Mouse (Mus musculus) heart, postnatal 14 days (tissue): ENCODE data around the gene Nyap1. TPM values are rescaled to one million over a fixed set of nuclear protein-coding genes. Genes with fewer than 3 reads are reported as not detected.
"Not testable (repeated sequence)": the region's sequence is repeated elsewhere in the genome, so short reads cannot be mapped to it uniquely, and the experiment has no call there.

Experiments
- DNase-seq, 2 experiments: peaks; one replicate each; pipeline ENCODE4 v3.0.0; 2021 to 2022
- intact Hi-C: fragments of 180-260 bp; cut with DNase I; formaldehyde crosslinking; loops from one replicate; pipeline ENCODE4 v1.15.1; 2025
- total RNA-seq, 2 experiments: library from RNA; stranded (reverse); gene quantifications; 2 replicates each; pipeline ENCODE4 v1.2.3; 2021

The Nyap1 gene
- total RNA-seq, 2 experiments from 2014 or later: 1.4 to 1.8 TPM

- intact Hi-C loops: no loop called here
- DNase-seq: no peak
These were observed 34.3 kb upstream of the Nyap1 start for GRCm38 (mm10) chr5:137775587-137776290.

- intact Hi-C loops: no loop called here
- no peak for DNase-seq
These were observed 31.3 kb upstream of the Nyap1 start for GRCm38 (mm10) chr5:137772755-137773154.

DNA sequence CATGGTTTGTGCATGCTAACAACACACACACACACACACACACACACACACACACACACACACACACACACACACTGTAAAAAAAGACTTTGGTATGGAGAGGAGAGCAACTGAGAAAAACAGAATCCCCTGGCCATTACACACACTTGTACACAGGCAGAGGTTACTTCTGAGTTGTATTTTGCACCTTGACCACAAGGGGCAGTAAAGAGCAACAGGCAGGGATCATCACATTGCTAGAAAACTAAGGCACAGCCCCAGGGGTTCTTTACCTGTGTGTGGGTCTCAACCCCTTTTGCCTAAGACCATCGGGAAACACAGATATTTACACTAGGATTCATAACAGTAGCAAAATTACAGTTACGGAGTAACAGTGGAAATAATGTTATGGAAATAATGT is 29.3 kb upstream of the Nyap1 start:
- intact Hi-C loops: no loop called here
- peak in 1 of 2 experiments; percentile 60 for DNase-seq

DNA sequence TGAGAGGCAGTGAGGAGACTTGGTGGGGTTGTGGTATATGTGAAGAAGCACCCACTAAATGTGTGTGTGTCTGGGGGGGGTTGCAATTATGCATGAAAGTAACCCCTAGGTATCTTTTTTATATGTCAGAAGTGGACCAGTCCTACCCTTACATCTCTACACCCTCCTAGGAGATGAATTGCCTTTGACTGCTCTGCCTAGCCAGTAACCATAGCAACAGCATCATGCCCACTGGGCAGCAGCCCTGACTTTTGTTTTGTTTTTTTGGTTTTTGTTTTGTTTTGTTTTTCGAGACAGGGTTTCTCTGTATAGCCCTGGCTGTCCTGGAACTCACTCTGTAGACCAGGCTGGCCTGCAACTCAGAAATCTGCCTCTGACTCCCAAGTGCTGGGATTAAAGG is 27.1 kb upstream of the Nyap1 start:
- intact Hi-C loops: loop anchor here (10.0 kb wide), 1 partner anchor 434 kb away; the partner anchor contains the start of gene Slc12a9
- no peak for DNase-seq

DNA sequence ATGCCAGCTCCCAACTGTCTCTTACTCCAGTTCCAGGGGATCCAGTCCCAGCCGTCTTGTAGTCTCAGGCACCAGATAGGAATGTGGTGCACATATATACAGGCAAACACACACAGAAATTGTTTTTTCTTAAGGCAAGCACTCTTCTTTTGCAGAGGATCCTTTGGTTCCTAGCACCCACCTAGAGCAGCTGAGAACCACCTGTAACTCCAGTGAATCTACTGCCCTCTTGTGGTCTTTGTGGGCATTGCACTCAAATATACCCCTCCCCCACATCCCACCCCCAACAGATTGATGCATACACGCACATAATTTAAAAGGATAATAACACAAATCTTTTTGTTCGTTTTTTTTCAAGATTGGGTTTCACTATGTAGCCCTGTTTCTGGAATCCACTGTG is 24.9 kb upstream of the Nyap1 start:
- intact Hi-C loops: loop anchor here (10.0 kb wide), 1 partner anchor 431 kb away; the partner anchor contains the start of gene Slc12a9
- DNase-seq: no peak

- no peak for DNase-seq
- intact Hi-C loops: loop anchor here (10.0 kb wide), 1 partner anchor 430 kb away; the partner anchor contains the start of gene Slc12a9
These were observed 23.4 kb upstream of the Nyap1 start for GRCm38 (mm10) chr5:137764609-137765340.

DNA sequence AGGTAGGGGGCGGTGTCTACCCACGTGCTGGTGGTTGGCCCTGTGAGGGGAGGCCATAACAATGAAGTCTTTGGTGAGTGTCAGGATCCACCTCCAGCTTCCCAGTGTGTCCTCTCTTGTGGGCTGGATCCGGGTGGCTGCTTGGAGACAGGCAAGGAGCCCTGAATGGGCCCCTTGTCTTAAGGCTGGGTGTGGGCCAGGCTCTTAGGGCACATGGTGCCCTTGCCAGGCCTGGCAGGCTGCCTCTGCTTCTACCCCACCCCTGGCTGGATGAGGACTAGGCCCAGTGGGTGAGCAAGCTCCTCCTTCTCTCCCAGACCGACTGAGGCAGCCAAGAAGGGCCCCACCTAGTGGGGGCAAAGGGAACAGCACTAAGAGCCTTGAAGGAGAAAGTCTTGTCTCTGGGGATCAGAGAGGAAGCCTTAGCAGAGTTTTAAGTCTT is 18.6 kb upstream of the Nyap1 start:
- peak; percentile 86 to 91 for DNase-seq
- intact Hi-C loops: loop anchor here (5.0 to 10.0 kb wide), 2 partner anchors 248 to 425 kb away; partner anchors contain the start of gene Slc12a9

- intact Hi-C loops: loop anchor here (5.0 kb wide), 1 partner anchor 247 kb away; no protein-coding TSS in a partner anchor
- no peak for DNase-seq
These were observed 17.6 kb upstream of the Nyap1 start for GRCm38 (mm10) chr5:137758921-137759534.

- DNase-seq: peak; percentile 60 to 83
These were observed 16.5 kb upstream of the Nyap1 start for GRCm38 (mm10) chr5:137757887-137758286.

GRCm38 (mm10) chr5:137756882-137757661 is 15.7 kb upstream of the Nyap1 start:
- peak; percentile 87 to 92 for DNase-seq
- intact Hi-C loops: loop anchor here (1.0 to 5.0 kb wide), 2 partner anchors 100 to 245 kb away; no protein-coding TSS in a partner anchor

More at GRCm38 (mm10) chr5:137757887-137758286, 16.5 kb upstream of the Nyap1 start:
- intact Hi-C loops: loop anchor here (1.0 to 5.0 kb wide), 2 partner anchors 101 to 246 kb away; no protein-coding TSS in a partner anchor

GRCm38 (mm10) chr5:137756106-137756505 is 14.7 kb upstream of the Nyap1 start:
- intact Hi-C loops: loop anchor here (5.0 kb wide), 1 partner anchor 244 kb away; no protein-coding TSS in a partner anchor
- DNase-seq: no peak

DNA sequence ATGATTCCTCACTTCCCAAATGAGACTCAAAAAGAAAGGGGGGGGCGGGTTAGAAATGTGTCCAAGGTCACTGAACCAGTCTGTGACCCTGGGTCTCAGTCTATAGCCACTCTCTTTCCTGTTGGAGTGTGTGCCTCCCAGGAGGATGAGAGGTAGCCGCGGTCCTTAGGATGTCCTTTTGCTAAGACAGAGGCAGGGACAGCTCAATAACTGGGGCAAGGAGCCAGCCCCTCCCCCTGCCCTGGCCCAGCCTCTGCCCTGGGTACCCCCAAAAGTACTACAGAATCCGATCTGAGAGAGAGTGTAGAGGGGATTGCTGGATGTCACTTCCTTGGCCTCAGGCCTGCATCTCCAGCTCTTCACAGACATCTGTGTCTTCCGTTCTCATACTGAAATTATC is 14.0 kb upstream of the Nyap1 start:
- intact Hi-C loops: loop anchor here (5.0 kb wide), 1 partner anchor 243 kb away; no protein-coding TSS in a partner anchor
- no peak for DNase-seq

- peak in 1 of 2 experiments; percentile 63 for DNase-seq
- intact Hi-C loops: no loop called here
These were observed 11.9 kb upstream of the Nyap1 start for GRCm38 (mm10) chr5:137753111-137753832.

- intact Hi-C loops: no loop called here
- DNase-seq: no peak
These were observed 10.6 kb upstream of the Nyap1 start for GRCm38 (mm10) chr5:137751988-137752387.

DNA sequence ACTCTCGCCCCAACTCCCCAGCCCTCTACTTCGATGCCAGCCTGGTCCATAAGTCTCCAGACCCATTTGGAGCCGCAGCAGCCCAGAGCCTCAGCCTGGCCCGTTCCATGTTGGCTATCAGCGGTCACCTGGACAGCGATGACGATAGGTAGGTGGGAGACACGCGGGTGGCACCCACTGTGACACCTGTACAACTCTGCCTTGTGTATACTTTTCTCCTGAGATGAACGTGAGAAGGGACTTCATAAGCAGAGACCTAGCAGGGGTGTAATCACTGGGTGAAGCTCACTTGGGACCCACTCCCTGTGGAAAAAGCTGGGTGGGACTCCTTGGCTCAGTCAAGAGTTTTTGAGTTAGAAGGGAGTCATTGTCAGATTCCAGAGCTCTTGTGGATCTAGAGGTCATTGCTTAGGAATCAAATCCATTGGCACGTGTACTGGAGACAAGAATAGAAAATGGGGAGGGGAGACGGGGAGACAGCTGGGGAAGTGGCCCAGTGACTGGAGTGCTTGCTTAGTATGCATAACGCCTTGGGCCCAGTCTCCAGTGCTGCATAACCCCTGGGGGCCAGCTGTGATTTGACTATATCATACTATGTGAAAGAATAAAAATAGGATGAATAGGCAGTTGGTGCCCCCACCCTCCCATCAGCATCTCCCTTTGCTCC is 9.9 kb upstream of the Nyap1 start:
- intact Hi-C loops: no loop called here
- DNase-seq: peak in 1 of 2 experiments; percentile 48

GRCm38 (mm10) chr5:137750212-137750611 is 8.8 kb upstream of the Nyap1 start:
- DNase-seq, intact Hi-C loops: not testable (repeated sequence)

DNA sequence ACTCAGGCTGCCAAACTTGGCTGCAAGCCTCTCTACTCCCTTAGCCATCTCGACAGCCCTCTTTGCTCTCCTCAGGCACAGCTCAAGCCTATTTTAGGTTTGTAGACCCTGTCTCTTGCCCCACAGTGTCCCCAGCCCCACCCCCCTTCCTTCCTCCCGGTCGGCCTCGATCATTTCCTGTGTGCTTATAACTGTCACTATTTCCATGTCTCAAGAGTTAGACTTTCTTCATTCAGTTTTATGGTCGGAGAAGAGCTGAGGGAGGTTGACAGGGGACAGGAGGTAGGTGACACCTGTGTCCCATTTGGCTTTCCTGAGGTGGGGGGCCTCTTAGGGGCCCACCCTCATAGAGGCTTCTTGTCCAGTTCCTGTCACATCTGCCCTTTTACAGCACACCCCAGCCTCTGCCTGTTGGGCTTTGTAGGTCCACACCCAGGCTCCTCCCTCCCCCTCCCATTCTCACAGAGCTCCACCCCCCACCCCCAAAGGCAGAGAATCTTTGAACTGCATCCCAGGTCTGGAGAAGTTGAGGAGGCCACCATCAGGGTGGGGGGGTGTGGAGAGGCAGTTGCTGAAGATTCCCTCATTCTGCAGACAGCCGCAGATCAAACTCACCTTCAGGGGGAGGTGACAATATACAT is 7.9 kb upstream of the Nyap1 start:
- intact Hi-C loops: loop anchor here (5.0 kb wide), 1 partner anchor 217 kb away; the partner anchor contains the start of genes Epo and Gnb2
- DNase-seq: peak in 1 of 2 experiments; percentile 50
